Mouse (Mus musculus) cerebellum, postnatal 25 days (tissue): ENCODE measurements at regions not wholly inside any gene's neighbourhood (a gene's known extent, or its start where the extent isn't known, plus 50 kb on each side); places are given as distances from the start of the nearest gene placed in this dataset.

ENCODE experiments used
- DNase-seq, 2 experiments: peaks; one replicate each; pipeline ENCODE4 v3.0.0; 2021; ENCODE audit warnings: mixed read lengths in 2 of 2

DNA sequence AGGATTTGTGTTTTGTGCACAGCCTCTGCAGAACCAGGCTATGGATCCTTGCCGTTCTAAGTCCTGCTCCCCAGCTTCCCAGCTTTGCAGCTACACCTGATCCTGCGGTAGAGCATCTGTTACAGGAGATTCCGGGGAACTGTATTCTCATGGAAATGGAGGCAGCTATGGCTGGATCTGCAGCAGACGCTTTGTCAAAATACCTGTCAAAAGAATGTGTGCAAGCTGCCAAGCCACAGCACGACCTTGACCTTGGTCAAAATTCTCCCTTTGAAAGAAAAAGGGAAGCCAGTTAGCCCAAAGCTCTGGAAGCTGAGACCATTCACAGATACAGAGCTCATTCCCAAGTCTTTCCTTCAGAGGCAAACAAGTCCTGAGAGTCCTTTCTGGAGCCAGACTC, 255.3 kb downstream of the Med13l start:
- DNase-seq = no peak

DNA sequence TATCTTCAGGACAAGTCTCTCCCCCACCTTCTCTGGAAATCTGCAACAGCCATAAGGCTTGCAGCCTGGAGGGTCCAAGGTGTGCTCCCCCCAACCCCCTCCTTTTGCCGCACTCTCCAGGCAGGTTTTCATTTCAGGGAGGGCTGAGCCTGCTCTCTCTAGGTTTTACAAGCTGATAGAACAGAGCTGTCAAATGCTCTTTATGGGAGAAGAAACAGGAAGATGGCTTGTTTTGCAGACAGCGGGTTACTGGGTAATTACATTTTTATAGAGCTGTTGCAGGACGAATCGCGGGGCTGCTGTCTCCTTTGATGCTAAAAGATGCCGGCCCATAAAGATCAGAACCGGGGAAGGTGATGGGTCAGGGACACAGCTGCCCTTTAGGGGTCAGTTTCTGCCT, 257.8 kb downstream of the Med13l start:
- no peak for DNase-seq

DNA sequence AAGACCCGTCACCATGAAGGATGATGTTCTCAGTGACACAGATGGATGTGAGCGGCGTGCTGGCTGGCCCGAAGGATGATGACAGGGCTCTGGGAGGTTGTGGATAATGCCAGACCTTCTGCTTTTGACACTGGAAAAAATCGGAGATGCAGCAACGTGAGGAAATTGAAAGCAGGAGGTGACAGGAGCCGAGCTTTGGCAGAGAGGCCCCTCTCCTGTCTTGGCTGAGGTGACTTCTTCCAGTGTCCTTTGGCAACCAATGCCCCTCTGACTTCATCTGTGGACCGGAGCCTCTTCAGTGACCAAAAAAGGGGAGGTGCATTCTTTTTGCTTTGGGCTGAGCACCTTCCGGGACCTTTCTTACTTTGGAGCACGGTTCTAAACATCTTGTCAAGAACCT, 264.3 kb downstream of the Med13l start:
- DNase-seq = peak; percentile 13 to 38

DNA sequence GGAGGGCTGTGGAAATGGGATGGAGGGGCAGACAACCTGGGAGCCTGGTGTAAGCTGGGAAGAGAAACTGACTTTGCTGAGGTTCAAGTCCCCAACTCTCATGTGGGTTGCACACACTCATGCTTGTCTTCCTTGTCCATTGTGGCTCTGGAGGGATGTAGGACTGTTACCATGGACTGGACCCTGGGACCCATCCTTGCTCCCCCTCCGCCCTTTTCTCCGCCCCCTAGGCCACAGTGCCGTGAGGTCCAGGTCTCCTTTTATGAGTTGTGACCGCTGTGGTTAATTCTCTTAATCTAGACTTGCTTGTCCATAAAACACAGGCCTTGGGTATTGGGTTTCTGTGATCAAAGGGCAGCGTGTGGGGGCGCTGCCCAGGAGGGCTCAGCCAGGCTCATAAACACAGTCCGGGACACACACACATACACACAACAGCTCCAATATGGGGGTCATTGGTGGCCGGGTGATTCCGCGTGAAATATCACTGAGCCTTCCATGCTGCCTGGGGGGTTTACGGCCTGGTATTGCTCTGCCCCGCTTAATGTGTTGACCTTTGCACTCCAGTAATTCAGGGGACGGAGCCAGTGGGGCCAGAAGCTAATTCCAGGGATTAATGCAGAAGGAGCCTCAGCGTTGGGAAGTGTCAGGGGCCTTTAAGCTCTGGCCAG, 268.7 kb downstream of the Med13l start:
- no peak for DNase-seq

DNA sequence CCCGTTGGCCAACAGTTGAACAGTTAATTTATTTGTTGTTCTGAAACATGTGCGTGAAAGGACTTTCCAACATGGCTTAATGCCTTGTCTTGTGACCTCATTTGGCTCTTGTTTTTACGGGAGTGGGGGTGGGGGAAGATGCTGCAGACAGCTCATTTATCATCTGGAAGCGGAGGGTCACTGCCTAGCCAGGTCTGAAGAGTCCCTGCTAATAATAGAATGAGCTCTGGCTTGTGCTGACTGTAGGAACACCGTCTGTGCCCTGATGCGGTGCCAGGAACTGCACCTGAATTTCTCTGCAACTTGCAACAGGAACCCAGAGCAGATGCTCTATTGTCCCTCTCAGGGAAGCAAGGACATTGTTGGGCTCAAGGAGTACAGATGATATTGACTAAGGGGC, 272.2 kb downstream of the Med13l start:
- DNase-seq = peak; percentile 34 to 59

DNA sequence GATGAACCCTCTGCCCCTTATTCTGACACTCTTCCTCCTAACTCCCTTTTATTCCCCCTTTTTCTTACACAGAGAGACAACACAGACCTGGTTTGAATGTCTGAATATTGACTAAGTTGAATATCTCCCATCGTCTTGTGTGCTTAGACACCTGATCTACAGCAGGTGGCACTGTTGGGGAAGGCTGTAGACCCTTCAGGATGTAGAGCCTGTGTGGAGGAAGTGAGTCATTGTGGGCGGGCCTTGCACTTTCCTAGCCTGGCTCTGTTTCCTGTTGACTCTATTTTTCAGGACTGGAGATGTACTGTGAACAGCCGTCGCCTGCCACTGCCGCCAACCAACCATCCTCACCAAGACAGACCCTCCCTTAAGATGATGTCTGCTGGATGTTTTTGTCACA, 273.6 kb downstream of the Med13l start:
- no peak for DNase-seq

DNA sequence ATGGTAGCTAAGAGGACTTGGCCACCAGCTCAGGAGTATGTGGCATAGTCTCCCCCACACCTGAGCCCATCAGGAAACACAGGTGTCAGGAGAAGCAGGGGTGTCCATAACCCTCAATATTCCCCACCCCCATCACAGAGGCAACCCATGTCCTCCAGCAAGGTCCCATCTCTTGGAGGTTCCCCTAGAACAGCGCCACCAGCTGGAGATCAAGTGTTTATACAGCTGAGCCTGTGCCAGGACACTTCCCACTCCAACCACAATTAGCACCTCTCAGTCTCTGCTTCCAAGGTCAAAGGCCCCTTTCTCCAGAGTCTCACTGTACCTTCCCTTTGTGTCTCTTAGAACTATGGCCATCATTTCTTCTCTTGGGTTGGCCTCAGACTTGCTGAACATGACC, 276.5 kb downstream of the Med13l start:
- DNase-seq = no peak

DNA sequence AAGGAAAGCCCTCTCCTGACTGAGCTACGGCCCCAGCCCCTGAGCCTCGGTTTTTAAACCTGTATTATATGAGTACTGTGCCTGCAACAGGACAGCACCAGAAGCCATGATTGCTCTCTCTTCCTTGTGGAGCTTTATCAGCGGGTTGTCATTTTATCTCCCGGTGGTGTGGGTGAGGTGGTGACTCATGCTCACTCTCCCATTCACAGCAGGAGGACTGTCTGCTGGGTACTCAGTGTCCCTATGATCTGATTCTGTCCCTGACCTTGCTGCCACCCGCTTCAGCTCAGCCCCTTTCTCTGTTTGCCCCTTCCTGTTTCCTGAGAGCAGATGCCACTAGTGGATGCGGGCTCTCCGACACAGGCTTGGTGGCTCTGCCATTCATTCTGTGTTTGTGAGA, 277.9 kb downstream of the Med13l start:
- DNase-seq = no peak

DNA sequence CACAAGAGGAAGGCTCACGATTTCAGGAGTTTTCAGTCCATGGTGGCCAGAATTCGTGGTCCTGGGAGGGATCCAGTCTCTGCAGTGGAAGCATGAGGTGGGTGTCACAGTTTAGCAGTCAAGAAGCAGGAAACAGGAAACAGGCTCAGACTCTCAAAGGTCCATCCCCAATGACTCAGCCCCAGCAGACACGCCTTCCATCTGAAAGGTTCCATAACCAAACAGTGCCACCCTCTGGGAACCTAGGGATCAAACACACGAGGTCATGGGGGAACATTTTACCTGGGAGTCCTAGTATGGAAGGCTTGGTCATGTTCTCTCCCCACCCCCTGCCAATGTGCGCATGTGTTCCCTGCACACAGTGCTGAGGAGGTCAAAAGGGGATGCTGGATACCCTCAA, 279.4 kb downstream of the Med13l start:
- no peak for DNase-seq

DNA sequence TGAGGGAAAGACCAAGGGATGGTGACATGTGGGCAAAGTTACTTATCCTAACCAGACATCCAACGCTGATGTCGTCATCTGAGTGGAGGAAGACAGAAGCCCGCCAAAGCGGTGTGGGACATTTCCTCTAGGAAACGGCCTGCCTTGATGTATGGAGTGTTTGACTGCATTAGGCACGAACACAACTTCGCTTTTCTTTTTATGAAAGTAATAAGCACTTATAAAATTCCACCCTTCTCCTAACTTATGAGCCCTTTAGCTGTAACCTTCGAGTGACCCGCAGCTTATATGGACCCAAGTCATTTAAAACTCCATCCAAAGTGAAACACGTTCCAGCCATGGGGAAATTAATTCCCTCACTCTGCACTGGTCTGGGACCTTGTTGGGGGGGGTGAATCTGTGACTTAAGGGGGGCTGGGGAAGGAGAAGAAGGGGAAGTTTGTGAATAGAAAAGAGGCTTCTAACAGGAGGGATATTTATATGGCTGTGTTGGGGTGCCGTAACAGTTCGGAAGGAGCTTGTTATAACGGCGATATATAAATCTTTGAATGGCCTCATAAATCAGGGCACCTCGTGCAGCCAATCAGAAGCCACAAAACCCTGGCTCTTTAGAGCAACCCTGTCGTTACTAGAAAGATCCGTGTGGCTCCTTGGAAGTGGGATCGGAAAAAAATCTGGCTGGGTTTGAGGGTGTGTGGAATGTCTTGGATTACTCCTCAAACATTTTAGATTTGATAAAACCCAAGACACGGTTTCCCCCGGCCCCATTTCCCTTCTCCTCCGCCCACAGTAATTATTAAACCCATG, 280.9 kb downstream of the Med13l start:
- no peak for DNase-seq

DNA sequence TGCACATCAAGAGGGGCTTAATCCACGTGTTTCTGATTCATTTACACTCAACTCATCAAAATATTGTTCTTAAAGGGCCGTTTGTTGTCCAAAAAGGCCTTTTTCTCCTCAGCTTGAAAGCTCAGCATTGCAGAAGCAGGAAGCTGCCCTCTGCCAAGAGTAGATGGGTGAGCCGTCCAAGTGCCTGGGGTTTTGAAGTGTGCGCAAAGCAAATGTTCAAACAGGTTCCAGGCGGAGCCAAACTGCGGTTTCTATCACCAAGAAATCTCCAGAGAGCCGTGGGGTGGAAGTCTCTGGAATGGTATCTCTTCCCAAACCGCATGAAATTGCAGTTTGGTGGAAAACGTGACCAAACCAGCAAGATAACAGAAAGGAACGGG, 281.5 kb downstream of the Med13l start:
- DNase-seq = peak; percentile 14 to 48

DNA sequence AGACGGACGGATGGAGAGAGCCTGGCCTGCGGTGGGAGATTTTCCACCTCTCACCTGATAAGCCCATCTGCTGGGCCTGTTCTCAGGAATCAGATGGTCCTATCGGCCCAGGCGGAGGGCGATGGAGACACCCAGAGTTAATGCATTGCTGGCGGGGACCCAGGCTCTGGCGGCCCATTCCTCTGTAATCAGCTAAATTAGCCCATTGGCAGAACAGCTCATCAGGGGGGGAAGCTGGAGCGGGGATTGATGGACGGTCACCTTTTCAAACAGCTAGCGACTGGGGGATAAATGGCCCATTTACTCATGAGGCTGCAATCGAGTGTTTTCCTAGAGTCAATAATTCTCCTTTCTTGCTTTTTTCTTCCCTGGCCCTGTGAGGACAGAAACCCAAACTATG, 296.5 kb downstream of the Med13l start:
- DNase-seq = no peak

DNA sequence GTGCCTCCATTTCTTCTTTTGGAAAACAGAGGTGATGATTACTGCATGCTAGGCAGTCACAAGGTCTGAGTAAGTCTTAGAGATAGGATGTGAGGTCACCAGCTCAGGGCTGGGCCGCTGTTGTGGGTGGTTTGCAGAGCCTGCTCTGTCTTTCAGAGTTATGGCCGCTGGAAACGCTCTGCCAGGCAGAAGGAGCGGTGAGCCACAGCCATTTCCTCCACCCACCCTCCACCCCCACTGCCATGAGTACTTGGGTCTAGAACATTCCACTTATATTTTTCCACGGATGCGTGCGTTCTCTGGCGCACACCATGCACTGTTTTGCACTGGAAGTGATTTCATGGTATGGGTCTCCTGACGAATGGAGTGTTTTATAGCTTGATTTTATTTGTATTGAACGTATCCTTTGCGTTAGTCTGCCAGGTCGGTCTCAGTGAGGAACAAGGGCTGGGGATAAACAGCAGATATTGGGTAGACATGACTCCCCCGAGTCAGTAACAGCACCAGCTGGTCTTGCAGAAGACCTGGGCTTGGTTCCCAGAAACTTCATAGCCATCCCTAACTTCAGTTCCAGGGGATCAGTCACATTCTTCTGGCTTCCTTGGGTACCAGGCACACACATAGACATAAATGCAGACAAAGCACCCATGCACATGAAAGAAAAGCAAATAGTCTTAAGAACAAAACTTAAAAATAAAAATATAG, 300.8 kb downstream of the Med13l start:
- no peak for DNase-seq

DNA sequence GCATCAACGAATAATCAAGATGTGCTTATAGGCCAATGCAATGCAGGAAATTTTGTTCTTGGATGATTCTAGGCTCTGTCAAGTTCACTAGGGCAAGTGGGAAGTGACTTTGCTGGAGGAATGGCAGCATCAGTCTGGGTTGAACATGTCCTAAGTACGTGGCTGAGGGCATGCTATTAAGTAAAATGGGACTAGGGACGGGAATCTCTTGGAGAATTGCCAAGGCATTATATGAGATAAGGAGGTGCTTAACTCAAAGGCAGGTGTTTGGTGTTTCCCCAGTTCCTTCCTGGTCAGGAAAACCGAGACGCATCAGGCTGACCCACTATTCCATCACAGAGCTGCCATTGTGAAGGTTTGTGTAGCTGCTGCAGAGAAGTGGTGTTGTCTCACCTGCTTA, 307.0 kb downstream of the Med13l start:
- DNase-seq = no peak

DNA sequence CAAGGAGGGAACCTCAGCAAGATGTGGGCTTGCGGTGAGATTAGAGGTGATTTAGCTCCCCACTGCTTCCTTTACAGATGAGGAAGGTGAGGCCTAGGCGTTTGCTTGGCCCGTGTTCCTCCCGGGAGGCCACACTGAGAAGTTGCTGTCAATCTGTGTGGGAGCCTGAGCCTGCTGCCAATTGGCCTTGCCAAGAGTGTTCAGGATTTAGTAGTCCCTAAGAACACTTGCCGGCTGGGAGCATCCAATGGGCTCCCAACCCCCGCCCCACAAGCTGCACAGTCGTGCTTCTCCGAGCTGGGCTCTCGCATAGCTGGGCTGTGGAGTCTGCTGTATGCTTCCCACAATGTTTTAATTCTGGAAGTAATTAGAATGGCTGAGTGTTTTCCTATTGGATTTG, 308.9 kb downstream of the Med13l start:
- DNase-seq = no peak

DNA sequence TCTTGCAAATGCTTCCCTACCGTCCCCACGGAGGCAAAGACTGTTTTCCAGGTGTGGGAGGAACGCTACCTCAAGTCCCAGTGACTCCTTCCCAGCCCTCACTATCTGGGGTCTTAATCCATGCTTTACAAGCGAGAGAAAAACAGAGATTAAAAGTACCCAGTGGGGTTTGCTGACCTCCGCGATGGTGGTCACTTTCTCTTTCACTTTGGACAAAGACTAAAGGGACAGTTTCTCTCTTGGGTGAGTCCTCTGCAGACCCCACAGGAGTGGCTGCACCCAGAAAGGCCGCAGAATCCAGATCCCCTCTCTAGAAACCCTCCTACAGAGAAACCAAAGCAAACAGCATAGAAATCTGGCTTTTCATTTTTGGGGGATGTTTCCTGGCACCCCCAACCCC, 313.4 kb downstream of the Med13l start:
- DNase-seq = no peak

DNA sequence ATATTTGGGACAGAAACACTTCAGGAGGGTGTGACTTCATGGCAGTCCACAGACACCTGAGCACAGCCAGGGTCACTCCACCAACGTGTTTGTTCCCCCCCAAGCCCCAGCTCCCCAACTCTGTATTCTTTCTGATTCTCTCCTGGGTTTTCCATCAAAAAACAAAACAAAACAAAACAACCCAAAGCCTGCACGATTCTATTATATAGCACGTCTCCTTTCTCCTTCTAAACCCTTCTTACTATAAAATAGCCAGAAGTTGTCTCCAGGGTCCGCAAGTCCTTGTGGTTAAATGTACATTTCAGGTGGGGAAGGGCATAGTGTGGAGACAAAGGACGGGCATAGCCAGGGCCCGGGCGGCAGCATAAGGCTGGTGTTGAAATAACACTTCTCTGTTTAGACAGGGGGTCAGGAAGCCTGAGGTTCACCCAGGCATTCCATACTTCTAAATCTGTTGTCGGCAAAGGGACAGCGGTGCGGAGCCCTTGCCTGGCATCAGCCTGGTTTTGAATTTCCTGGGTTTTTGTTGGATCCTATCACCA, 314.7 kb downstream of the Med13l start:
- no peak for DNase-seq

DNA sequence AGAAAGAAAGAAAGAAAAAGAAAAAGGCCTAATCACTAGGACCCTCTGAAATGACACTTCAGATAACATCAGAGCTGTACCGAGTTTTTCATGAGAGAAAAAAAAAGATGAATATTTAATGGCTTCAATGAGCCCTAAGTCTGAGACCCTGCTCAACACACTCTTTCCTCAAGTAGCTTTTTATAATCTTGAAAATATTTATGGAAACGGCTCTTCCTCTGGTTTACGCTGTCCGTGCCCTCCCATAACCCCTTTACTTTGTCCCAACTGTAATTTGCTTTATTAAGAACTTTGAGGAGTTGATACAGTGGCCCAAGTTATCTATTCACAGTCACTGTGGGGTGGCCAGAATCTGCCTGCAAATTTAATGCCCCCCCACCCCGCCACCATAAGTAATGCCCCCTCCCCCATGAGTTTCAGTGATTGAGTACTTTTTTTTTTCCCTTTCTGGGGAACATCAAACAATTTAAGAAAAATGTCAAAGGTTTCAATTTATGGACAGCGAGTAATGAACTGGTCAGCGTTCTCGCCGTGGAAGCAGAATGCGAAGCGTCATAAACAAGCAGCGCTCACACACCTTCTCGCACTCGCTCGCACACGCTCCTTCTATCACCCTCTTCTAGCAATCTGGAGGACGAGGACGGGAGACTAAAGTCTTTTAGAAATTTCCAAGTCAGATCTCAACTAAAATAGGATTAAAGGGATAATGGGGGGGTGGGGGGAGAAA, 316.3 kb downstream of the Med13l start:
- DNase-seq = no peak

DNA sequence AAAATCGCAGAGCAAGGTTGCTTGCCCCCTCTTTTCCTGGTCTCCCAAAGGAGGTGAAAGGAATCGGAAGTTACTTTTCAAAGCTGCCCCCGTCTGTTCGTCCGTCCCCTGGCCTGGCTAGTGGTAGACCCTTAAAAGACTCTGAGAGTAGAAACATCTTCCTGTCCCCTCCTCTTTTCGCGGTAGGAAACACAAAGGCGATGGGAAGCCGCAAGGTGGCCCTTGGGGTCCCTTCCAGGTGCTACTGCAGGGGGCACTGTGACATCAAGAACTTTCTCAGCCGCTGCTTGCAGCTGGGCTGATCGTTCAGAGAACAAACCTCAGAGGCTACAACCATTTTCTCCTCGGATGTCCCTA, 316.8 kb downstream of the Med13l start:
- DNase-seq = peak in 1 of 2 experiments; percentile 4

DNA sequence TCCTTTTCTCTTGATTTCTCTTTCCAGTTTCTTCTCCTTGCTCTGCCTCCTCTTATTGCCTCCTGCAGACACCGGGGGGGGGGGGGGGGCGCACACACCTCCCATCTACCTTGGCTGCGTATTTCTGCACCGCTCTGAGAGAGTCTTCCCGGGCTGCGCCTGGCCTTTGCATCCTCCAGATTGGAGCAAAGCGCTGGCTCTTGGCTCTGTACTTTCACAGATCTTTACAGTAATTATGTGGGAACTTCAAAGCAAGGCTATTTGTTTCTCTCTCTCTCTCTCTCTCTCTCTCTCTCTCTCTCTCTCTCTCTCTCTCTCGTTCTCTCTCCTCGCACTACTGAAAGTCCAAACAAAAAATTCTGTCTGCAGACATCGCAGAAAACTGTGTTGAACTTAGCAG, 317.4 kb downstream of the Med13l start:
- no peak for DNase-seq

DNA sequence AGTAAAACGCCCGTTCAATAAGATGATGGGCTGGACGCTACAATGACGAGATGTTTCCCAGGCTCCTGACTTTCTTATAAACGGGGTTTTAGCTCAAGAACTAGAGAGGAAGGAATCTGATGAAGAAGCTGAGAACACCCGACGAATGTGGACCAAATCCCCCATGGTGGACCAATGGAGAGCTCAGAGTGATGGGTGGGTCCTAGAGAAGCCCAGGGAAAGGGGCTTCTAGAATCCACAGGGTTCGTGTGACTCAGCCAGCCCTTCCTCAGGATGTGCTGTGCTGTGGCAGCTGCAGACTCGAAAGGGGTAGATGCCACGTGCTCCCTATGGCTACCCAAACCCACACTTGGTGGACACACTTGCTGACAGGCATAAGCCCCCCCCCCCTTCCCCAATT, 318.2 kb downstream of the Med13l start:
- DNase-seq = no peak

DNA sequence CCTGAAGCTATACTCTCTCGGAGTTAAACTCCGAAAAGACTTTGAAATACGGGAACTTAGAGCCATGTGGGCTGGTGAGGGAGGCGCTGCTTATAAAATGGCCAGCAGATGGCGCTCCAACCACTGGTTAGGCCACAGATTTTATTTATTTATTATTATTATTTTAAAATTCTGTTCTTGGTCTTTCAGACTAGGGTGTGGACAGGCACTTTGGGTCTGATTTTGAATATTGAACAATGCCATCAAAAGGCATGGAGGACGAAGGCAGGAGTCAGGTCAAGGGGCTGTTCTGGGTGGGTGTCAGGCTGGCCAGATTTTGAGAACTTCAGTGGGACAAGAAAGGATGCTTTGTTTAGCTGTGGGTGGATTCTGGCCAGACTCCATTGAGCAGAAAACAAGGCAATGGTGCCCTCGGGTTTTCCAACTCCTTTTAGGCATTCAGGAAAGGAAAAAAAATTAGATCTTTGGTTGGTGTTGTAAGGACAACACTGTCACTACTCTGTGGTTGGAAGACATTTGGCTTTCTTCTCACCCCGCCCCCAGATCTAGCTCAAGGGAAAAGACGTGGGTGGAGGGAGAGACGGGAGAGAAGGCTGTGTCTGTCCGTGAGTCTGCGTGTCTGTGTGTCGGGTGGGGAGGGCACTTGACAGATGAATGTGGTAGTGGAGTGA, 319.5 kb downstream of the Med13l start:
- peak; percentile 57 to 83 for DNase-seq

DNA sequence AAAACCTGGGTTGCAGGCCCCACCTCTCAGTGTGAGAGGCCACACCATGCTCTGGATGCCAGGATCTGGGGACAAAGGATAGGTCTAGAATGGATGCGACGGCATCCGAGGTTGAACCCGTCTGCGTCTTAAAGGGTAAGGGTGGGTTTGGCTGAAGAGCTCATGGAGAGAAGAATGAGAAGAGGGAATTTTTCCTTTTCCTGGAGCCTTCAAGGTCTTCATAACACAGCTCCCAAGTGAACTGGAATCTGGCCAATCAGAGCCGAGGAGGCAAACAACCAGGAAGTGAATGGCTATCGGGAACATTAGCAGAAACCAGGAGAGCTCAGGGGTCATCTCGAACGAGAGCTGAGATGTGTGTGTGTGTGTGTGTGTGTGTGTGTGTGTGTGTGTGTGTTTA, 320.1 kb downstream of the Med13l start:
- peak in 1 of 2 experiments; percentile 5 for DNase-seq
